Mouse (Mus musculus) CD4-positive, CD25-positive, alpha-beta regulatory T cell, adult 2 months (primary cell): ENCODE measurements around the gene Cdc42ep1.
A peak's percentile ranks its signal among the peaks of the same experiment; 100 is the strongest.

Experiments
- DNase-seq: peaks from one replicate; pipeline ENCODE4 v3.0.0-alpha.2; 2012; ENCODE audit warnings: low read depth, low spot score

Cdc42ep1 gene

GRCm38 (mm10) chr15:78842371-78843163, at the start of gene Cdc42ep1:
Gene Cdc42ep1 (plus strand): TSS chr15:78842624.
- peak; percentile 41 for DNase-seq

GRCm38 (mm10) chr15:78796196-78797059, 46.0 kb upstream of the Cdc42ep1 start:
- DNase-seq: no peak

- no peak for DNase-seq
These were observed 45.4 kb upstream of the Cdc42ep1 start for GRCm38 (mm10) chr15:78797060-78797329.

GRCm38 (mm10) chr15:78799029-78799428, 43.4 kb upstream of the Cdc42ep1 start:
- no peak for DNase-seq

GRCm38 (mm10) chr15:78801571-78801970, 40.9 kb upstream of the Cdc42ep1 start:
- DNase-seq: no peak

GRCm38 (mm10) chr15:78801971-78802741, 40.3 kb upstream of the Cdc42ep1 start:
- peak; percentile 63 for DNase-seq

- peak; percentile 69 for DNase-seq
These were observed 39.5 kb upstream of the Cdc42ep1 start, which contains the start of gene Card10 for GRCm38 (mm10) chr15:78802776-78803391. Gene Card10 (minus strand): TSS chr15:78803042.

- DNase-seq: no peak
These were observed 38.9 kb upstream of the Cdc42ep1 start for GRCm38 (mm10) chr15:78803499-78803900.

- no peak for DNase-seq
These were observed 38.1 kb upstream of the Cdc42ep1 start for GRCm38 (mm10) chr15:78804326-78804725.

GRCm38 (mm10) chr15:78805351-78805750, 37.1 kb upstream of the Cdc42ep1 start:
- no peak for DNase-seq

- no peak for DNase-seq
These were observed 35.8 kb upstream of the Cdc42ep1 start for GRCm38 (mm10) chr15:78806614-78807013.

GRCm38 (mm10) chr15:78807141-78807540, 35.3 kb upstream of the Cdc42ep1 start:
- no peak for DNase-seq

GRCm38 (mm10) chr15:78808980-78809379, 33.4 kb upstream of the Cdc42ep1 start:
- DNase-seq: no peak

GRCm38 (mm10) chr15:78809739-78810138, 32.7 kb upstream of the Cdc42ep1 start:
- DNase-seq: no peak

GRCm38 (mm10) chr15:78810146-78810545, 32.3 kb upstream of the Cdc42ep1 start:
- DNase-seq: no peak

- no peak for DNase-seq
These were observed 28.8 kb upstream of the Cdc42ep1 start for GRCm38 (mm10) chr15:78813603-78814002.

GRCm38 (mm10) chr15:78815314-78816073, 26.9 kb upstream of the Cdc42ep1 start:
- DNase-seq: no peak

GRCm38 (mm10) chr15:78816074-78816391, 26.4 kb upstream of the Cdc42ep1 start:
- DNase-seq: no peak

- DNase-seq: peak; percentile 83
These were observed 15.9 kb upstream of the Cdc42ep1 start for GRCm38 (mm10) chr15:78826213-78827204.

GRCm38 (mm10) chr15:78828315-78828714, 14.1 kb upstream of the Cdc42ep1 start:
- peak; percentile 75 for DNase-seq
